Mouse (Mus musculus) bone marrow, adult 2 months (tissue): ENCODE results near the gene Pyroxd1.

Experiments used
- CTCF ChIP-seq: fragments of 200-500 bp; IDR thresholded peaks from 2 replicates; pipeline ENCODE4 v1.5.1; 2011; ENCODE audit warnings: low read length, control low read depth; ENCODE audit not compliant: control insufficient read depth, insufficient read depth
- POLR2A ChIP-seq: fragments of 200-500 bp; IDR thresholded peaks from 2 replicates; pipeline ENCODE4 v1.6.1; 2011; ENCODE audit warnings: low read depth, mild to moderate bottlenecking, control low read depth, low read length, borderline replicate concordance; ENCODE audit not compliant: control insufficient read depth

- TF ChIP-seq CTCF (no peak), POLR2A (no peak)
Observed at GRCm38 (mm10) chr6:142365742-142366472, 20.5 kb downstream of the Pyroxd1 start.
